Mouse (Mus musculus) thymus, adult 2 months (tissue): ENCODE measurements around the gene Trpc2.

Experiments
- CTCF ChIP-seq: fragments of 200-500 bp; IDR thresholded peaks from 2 replicates; pipeline ENCODE4 v1.5.1; 2012; ENCODE audit warnings: mild to moderate bottlenecking, control low read depth, low read length, moderate library complexity, borderline replicate concordance; ENCODE audit not compliant: control insufficient read depth, poor library complexity, insufficient read depth; ENCODE audit errors: extremely low read depth
- POLR2A ChIP-seq: fragments of 200-500 bp; IDR thresholded peaks from 2 replicates; pipeline ENCODE4 v1.6.1; 2012; ENCODE audit warnings: mild to moderate bottlenecking, low read length, control low read depth, moderate library complexity; ENCODE audit not compliant: control insufficient read depth, poor library complexity, insufficient read depth; ENCODE audit errors: extremely low read depth

DNA sequence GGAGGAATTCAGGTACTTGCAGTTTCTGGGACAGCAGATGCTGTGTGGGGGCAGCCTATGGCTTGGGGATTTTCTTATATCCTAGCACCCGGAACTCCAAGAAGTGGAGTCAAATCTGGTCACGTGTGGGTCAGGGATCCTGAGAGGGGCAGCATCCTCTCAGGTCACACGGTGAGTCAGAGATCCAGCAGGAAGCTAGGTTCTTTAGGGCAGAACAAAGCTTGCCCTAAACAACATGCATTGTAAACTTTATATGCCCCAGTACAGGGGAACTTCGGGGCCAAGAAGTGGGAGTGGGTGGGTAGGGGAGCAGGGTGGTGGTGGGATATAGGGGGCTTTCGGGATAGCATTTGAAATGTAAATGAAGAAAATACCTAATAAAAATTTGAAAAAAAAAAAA is 18.0 kb downstream of the Trpc2 start:
- TF ChIP-seq CTCF (no peak), POLR2A (no peak)
